Mouse (Mus musculus) midbrain, postnatal 0 days (tissue): ENCODE results near the gene Map7d1. TPM values are rescaled to one million over a fixed set of nuclear protein-coding genes. Genes with fewer than 3 reads are reported as not detected.

ENCODE experiments used
- ATAC-seq: fragments of 200-750 bp; cut with Nextera tagmentation; 2 replicates; pipeline ENCODE4 v1.8.0; 2017; ENCODE audit warnings: moderate number of reproducible peaks, mild to moderate bottlenecking, moderate TSS enrichment, moderate library complexity; ENCODE audit not compliant: low FRiP score
- DNase-seq: peaks from one replicate; pipeline ENCODE4 v3.0.0-alpha.2; 2015; ENCODE audit warnings: low spot score
- H3K27ac ChIP-seq: fragments of 300-500 bp; sonication (generic); 2 replicates; pipeline ENCODE4 v1.5.1; 2014; ENCODE audit warnings: low read depth, mild to moderate bottlenecking, low read length, mixed read lengths
- H3K27me3 ChIP-seq: fragments of 300-500 bp; sonication (generic); 2 replicates; pipeline ENCODE4 v1.6.1; 2014; ENCODE audit warnings: low read length, control low read depth, mixed read lengths; ENCODE audit not compliant: insufficient read depth
- H3K36me3 ChIP-seq: fragments of 300-500 bp; sonication (generic); 2 replicates; pipeline ENCODE4 v1.6.1; 2014; ENCODE audit warnings: low read length, control low read depth, mixed read lengths; ENCODE audit not compliant: insufficient read depth
- H3K4me1 ChIP-seq: fragments of 300-500 bp; sonication (generic); 2 replicates; pipeline ENCODE4 v1.6.1; 2014; ENCODE audit warnings: mild to moderate bottlenecking, control low read depth, antibody characterized with exemption, low read length, mixed read lengths; ENCODE audit not compliant: insufficient read depth
- H3K4me2 ChIP-seq: fragments of 300-500 bp; sonication (generic); 2 replicates; pipeline ENCODE4 v1.6.1; 2014; ENCODE audit warnings: low read depth, mild to moderate bottlenecking, low read length, mixed read lengths; ENCODE audit not compliant: poor library complexity, severe bottlenecking
- H3K4me3 ChIP-seq: fragments of 300-500 bp; sonication (generic); 2 replicates; pipeline ENCODE4 v1.5.1; 2014; ENCODE audit warnings: low read depth, mild to moderate bottlenecking, low read length, moderate library complexity
- H3K9ac ChIP-seq: fragments of 300-500 bp; sonication (generic); replicated peaks from 2 replicates; pipeline ENCODE4 v1.6.1; 2014; ENCODE audit warnings: mild to moderate bottlenecking, low read length, moderate library complexity, mixed read lengths; ENCODE audit not compliant: poor library complexity, severe bottlenecking
- H3K9me3 ChIP-seq: fragments of 300-500 bp; sonication (generic); 2 replicates; pipeline ENCODE4 v1.6.1; 2016; ENCODE audit warnings: low read length, control low read depth
- CTCF ChIP-seq: IDR thresholded peaks from 2 replicates; pipeline ENCODE4 v1.5.1; 2016; ENCODE audit warnings: antibody characterized with exemption, mild to moderate bottlenecking
- WGBS: fragments of 180-500 bp; shearing (Covaris S2); extraction: QIAGEN DNeasy Blood & Tissue Kit; methylation state at CpG from one replicate; pipeline ENCODE4 v1.1.7; 2014; 5-methylcytosine and 5-hydroxymethylcytosine counted together
- polyA plus RNA-seq: library from polyadenylated mRNA; unstranded; fragments of >200 nt; fragmentation: Nextera tagmentation; extraction: Ambion mirVana; gene quantifications from 2 replicates; pipeline ENCODE4 v1.2.1, GENCODE M21; 2015
- total RNA-seq: library from RNA; depleted of rRNA; stranded (reverse); fragments of >200 nt; gene quantifications from 2 replicates; pipeline ENCODE4 v1.2.3, GENCODE M21; 2014

Map7d1 gene
- total and polyA plus RNA-seq, 2 experiments from 2014 or later = 61.2 to 124 TPM

GRCm38 (mm10) chr4:126277906-126278564 is 21.9 kb upstream of the Map7d1 start:
- H3K4me3 ChIP-seq = no peak overlapping the region
- WGBS = 9% methylated on average over 13 of the region's 13 CpGs

GRCm38 (mm10) chr4:126275681-126276131 is 19.6 kb upstream of the Map7d1 start:
- H3K4me1 ChIP-seq = no peaks in the 10 kb centered on the region
- 81% methylated on average over 13 of the region's 13 CpGs for WGBS
- H3K27ac ChIP-seq = no peak overlapping the region

More at GRCm38 (mm10) chr4:126277906-126278564, 21.9 kb upstream of the Map7d1 start:
- peaks cover 16% of the 10 kb centered on the region for H3K36me3 ChIP-seq
- no peak overlapping the region for H3K27ac ChIP-seq
- H3K9ac ChIP-seq = no peak overlapping the region
- ATAC-seq (peak; percentile 52; the same call in 1 of the 2 replicates), DNase-seq (peak; percentile 73)
- no peaks in the 10 kb centered on the region for H3K9me3 ChIP-seq
- H3K4me1 ChIP-seq = no peaks in the 10 kb centered on the region
- no peaks in the 10 kb centered on the region for H3K27me3 ChIP-seq
- H3K4me2 ChIP-seq = no peak overlapping the region
- peak; percentile 83 for TF ChIP-seq CTCF

DNA sequence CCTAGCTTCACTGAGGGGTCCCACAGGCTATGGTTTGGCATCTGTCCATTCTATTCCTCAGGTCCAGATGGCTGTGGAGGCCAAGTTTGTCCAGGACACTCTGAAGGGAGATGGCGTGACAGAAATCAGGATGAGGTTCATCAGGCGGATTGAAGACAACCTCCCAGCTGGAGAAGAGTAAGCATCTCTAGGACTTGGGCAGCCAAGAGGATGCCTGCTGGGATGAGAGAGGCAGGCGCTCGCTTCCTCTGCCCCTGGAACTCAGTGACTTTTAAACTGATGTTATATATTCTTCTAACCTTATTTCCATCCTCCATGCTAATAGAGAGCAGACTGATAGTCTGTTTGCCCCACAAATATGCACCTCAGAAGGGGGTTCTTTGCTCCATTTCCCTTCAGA is 18.9 kb upstream of the Map7d1 start:
- no peaks in the 10 kb centered on the region for H3K27me3 ChIP-seq
- no peak for ATAC-seq
- WGBS = 92% methylated on average over 4 of the region's 4 CpGs
- no peaks in the 10 kb centered on the region for H3K4me1 ChIP-seq
- H3K36me3 ChIP-seq = peaks cover 25% of the 10 kb centered on the region
- H3K9ac ChIP-seq = no peak overlapping the region
- H3K9me3 ChIP-seq = no peaks in the 10 kb centered on the region
- no peak overlapping the region for H3K4me2 ChIP-seq
- no peak overlapping the region for H3K27ac ChIP-seq
- no peak for DNase-seq
- H3K4me3 ChIP-seq = no peak overlapping the region
- TF ChIP-seq CTCF = no peak

More at GRCm38 (mm10) chr4:126275681-126276131, 19.6 kb upstream of the Map7d1 start:
- DNase-seq (no peak), ATAC-seq (no peak)
- no peak for TF ChIP-seq CTCF
- H3K4me2 ChIP-seq = no peak overlapping the region
- peaks cover 25% of the 10 kb centered on the region for H3K36me3 ChIP-seq
- H3K9ac ChIP-seq = no peak overlapping the region
- H3K4me3 ChIP-seq = no peak overlapping the region
- no peaks in the 10 kb centered on the region for H3K9me3 ChIP-seq
- H3K27me3 ChIP-seq = no peaks in the 10 kb centered on the region

GRCm38 (mm10) chr4:126273753-126274152 is 17.6 kb upstream of the Map7d1 start:
- peaks cover 25% of the 10 kb centered on the region for H3K36me3 ChIP-seq
- no peak for ATAC-seq
- no peaks in the 10 kb centered on the region for H3K27me3 ChIP-seq
- no peak for TF ChIP-seq CTCF
- H3K4me1 ChIP-seq = no peaks in the 10 kb centered on the region
- no peak overlapping the region for H3K4me3 ChIP-seq
- H3K27ac ChIP-seq = no peak overlapping the region
- H3K9me3 ChIP-seq = no peaks in the 10 kb centered on the region
- H3K9ac ChIP-seq = no peak overlapping the region
- 79% methylated on average over 13 of the region's 13 CpGs for WGBS
- H3K4me2 ChIP-seq = no peak overlapping the region
- DNase-seq = no peak

- H3K4me2 ChIP-seq = no peak overlapping the region
- DNase-seq = no peak
- no peak overlapping the region for H3K27ac ChIP-seq
- no peak for ATAC-seq
- WGBS = 75% methylated on average over 3 of the region's 3 CpGs
- TF ChIP-seq CTCF = no peak
- no peaks in the 10 kb centered on the region for H3K27me3 ChIP-seq
- no peak overlapping the region for H3K9ac ChIP-seq
- no peak overlapping the region for H3K4me3 ChIP-seq
- peaks cover 20% of the 10 kb centered on the region for H3K36me3 ChIP-seq
- no peaks in the 10 kb centered on the region for H3K4me1 ChIP-seq
- H3K9me3 ChIP-seq = no peaks in the 10 kb centered on the region
Measured at GRCm38 (mm10) chr4:126269292-126269691, 13.1 kb upstream of the Map7d1 start.

DNA sequence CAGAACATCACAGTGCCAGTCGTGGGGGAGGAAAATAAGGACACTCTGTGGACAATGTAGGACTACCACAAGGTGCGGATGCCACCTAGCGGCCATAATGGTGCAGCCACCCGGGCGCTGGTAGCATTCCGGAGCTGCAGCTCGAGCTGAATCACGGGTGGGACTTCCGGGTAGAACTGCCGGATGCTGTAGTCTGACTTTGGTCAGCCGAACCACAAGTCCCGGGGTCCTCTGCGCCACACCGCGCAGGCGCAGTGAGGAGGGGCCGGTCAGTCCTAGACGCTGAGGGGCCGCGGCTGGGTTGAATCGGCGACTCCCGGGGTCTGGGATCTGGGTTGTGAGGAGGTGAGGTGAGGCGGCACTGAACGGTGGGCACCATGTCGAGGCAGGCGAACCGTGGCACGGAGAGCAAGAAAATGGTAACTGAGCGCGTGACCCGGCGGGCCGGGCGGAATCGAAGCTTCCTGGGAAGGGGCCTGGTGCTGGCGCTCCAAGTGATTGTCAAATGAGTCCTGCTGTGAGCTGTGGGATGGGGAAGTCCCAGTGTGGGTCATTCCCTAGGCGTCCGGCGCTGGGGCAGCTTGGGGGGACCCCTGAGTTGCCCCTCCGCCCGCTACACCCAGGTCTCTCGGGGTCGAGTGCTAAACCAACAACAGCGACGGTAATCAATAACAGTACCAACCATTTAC is 6.1 kb upstream of the Map7d1 start, which contains the start of gene Trappc3:
Gene Trappc3 (plus strand): TSS at position 207 of the 689 bp plus-strand sequence.
- H3K9ac ChIP-seq = peak within 1 kb of the TSS; percentile 70
- no peaks in the 10 kb centered on the region for H3K36me3 ChIP-seq
- H3K4me2 ChIP-seq = peak within 1 kb of the TSS; percentile 72
- H3K27me3 ChIP-seq = no peaks in the 10 kb centered on the region
- H3K27ac ChIP-seq = peak within 1 kb of the TSS; percentile 28; the same call in 1 of the 2 replicates
- TF ChIP-seq CTCF = peak; percentile 99
- H3K4me1 ChIP-seq = peaks cover 4% of the 10 kb centered on the region
- no peaks in the 10 kb centered on the region for H3K9me3 ChIP-seq
- DNase-seq (peak; percentile 99), ATAC-seq (peak; percentile 94)
- 0% methylated on average over 46 of the region's 46 CpGs for WGBS
- peak within 1 kb of the TSS; percentile 63 for H3K4me3 ChIP-seq
